Mouse (Mus musculus) thymus, postnatal 14 days (tissue): ENCODE data around the gene Pi4k2a.
"Not testable (repeated sequence)": the region's sequence is repeated elsewhere in the genome, so short reads cannot be mapped to it uniquely, and the experiment has no call there.

Experiments used
- DNase-seq: peaks from one replicate; pipeline ENCODE4 v3.0.0; 2021

Gene Pi4k2a

DNA sequence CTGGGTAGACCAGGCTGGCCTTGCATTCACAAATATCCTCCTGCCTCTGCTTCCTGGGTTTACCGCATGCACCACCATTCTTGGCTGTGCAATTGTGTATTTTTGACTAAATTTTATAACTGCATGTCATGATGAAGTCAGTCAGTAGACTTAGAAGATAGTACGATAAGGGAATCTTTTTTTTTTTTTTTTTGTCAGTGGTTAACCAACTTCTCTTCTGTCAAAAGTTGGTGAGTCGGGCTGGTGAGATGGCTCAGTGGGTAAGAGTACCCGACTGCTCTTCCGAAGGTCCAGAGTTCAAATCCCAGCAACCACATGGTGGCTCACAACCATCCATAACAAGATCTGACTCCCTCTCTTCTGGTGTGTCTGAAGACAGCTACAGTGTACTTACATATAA lies 8.7 kb upstream of the Pi4k2a start:
- not testable (repeated sequence) for DNase-seq

DNA sequence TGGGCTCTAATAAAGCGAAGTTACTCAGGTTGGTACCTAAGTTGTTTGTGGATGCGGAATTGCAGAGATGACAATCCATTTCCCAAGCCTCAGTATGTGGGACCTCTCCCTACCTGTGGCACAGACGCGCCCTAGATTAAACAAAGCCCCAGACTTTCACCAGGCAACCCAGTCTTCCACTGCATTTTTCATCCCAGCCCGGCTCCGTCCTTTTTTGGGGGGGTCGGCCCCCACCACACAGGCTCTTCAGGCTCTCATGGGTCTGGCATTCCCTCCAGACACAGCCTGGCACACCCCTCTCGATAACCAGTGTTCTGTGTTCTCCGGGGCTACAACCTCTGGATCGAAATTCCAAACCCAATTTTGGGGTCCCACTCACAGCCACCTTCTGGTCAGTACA lies 4.6 kb upstream of the Pi4k2a start:
- DNase-seq = no peak

GRCm38 (mm10) chr19:42086166-42086565 lies 4.1 kb upstream of the Pi4k2a start, which contains the start of gene Morn4:
Gene Morn4 (minus strand): TSS chr19:42086357.
- DNase-seq = peak; percentile 28

DNA sequence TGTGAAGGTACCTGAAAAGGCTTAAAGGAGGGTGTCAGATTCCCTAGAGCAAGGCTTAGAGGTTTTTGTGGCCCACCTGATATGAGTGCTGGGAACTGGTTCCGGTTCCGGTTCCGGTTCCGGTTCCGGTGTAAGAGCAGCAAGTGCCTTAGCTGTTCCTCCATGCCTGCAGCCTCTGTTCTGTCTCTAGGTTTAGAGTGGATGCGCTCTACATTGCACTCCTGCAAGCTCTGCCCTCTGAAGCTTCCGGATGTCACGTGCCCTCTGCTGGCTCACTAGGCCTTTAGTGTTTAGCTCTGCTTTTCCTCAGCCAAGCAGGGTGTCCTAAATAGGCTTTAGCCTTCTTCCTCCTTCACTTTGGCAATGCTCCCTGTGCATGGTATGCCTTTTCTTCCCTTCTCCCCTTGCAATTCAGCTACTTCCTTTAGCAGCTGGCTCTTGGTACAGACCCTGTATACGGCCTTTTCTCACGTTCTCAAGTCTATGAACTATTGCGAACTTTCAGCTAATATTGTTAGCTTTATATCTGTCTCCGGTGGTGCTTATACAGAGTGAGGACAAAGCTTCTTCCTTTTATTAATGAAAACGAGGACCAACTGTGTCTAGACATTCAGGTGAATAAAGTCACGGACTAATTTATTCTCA lies 1.0 kb upstream of the Pi4k2a start:
- peak; percentile 84 for DNase-seq

DNA sequence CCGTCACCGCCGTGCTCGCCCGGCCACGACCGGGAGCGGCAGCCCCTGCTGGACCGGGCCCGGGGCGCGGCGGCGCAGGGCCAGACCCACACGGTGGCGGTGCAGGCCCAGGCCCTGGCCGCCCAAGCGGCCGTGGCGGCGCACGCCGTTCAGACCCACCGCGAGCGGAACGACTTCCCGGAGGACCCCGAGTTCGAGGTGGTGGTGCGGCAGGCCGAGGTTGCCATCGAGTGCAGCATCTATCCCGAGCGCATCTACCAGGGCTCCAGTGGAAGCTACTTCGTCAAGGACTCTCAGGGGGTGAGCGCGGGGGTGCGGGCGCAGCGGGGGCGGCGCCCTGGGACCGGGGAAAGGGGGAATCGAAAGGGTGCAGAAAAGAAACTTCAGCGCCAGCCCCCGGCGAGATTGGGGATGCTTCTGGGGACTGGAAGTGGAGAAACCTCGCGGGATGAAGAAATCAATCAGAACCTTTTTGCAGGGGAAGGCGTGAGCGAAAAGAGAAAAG lies 419 bp downstream of the Pi4k2a start:
- peak; percentile 66 for DNase-seq

DNA sequence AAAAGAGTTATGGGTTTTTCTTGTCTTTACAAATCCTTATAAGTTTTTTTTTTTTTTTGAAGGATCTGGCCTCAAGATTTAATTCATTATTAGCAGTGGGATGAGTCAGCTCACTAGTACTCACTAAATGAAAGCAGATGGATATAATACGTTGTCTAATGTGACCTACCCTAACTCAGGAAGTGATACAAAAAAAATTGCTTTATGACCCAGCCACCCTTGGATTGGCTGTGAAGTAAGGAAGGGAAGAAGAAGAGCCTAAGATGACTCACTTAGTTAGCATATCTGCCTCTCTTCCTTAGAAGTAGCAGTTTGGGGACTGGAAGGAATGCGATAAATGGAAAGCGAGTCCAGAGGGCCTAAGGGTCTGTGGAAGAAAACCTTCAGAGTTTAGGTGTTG lies 9.1 kb downstream of the Pi4k2a start:
- no peak for DNase-seq

GRCm38 (mm10) chr19:42104681-42105080 lies 14.4 kb downstream of the Pi4k2a start:
- no peak for DNase-seq

DNA sequence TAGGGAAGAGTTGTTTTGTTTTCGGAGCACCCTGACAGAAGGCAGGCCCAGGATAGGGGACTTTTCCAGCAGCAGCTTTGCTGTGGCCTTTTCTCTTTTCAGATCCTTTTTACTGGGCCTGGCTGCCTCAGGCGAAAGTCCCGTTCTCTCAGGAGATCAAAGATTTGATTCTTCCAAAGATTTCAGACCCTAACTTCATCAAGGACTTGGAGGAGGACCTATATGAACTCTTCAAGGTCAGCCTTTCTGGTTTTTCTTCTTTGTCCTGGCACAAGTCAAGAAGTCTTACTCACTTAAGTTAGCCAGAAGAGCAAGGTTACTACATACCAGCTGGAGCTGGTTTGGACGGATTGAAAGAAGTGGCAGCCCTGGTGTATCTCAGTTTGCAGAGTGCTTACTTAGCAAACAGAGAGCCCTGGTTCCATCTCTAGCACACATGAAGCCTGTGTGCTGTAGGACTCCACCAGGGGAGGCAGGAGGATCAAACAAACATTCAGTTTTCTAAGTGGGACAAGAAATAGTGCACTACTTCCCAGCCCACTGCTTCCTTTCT lies 25.6 kb downstream of the Pi4k2a start:
- no peak for DNase-seq

DNA sequence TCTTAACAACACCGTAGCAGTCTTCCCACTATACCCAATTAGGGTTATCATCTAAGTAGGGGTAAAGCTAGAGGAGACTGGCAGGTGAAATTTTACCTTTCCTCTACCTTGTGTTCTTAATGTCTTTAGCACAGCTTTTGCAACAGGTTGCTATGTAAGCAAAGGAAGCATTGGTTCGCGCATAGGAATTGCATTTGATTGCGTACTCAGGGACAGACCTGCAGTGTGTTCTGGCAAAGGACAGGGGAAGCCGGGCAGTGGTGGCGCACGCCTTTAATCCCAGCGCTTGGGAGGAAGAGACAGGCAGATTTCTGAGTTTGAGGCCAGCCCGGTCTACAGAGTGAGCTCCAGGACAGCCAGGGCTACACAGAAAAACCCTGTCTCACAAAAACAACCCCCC lies 27.9 kb downstream of the Pi4k2a start:
- DNase-seq = no peak

DNA sequence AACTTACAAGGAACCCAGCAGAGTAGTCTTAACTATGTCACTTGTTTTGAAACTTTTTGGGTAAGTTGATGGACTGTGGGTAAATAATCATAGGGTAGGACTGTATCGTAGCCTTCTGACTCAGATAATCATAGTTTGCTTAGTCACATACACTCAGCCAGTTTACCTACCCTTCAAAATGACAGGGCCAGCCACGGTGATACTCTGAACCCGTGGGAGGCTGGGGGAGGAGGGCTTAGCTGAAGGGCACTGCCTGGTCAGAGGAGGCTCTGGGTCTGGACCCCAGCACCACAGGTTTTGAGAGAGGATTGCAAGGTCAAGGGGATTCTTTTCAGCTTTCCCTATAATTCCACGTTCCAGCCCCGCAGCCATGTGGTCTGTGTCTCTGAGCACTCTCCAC lies 28.3 kb downstream of the Pi4k2a start:
- DNase-seq = no peak

GRCm38 (mm10) chr19:42120451-42120850 lies 30.2 kb downstream of the Pi4k2a start:
- DNase-seq = no peak

DNA sequence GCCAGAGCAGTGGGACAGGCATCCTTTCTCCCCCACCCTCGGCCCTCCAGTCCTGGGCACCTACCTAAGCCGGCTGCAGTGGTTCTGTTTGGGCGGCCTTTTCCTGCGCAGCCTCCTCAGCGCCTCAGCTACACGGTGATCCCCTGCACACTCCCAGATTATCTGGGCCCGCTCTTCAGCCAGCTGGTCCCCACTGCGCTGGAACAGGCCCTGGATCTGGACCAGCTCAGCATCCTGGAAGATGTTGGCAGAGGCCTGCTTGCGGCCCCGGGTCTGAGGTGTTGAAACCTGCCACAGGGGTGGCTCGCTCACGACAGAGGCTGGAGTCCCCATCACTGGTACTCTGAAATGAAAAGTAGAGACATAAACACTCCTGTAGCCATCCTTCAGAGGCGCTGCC lies 34.4 kb downstream of the Pi4k2a start:
- no peak for DNase-seq

GRCm38 (mm10) chr19:42125501-42126218 lies 35.4 kb downstream of the Pi4k2a start:
- no peak for DNase-seq

DNA sequence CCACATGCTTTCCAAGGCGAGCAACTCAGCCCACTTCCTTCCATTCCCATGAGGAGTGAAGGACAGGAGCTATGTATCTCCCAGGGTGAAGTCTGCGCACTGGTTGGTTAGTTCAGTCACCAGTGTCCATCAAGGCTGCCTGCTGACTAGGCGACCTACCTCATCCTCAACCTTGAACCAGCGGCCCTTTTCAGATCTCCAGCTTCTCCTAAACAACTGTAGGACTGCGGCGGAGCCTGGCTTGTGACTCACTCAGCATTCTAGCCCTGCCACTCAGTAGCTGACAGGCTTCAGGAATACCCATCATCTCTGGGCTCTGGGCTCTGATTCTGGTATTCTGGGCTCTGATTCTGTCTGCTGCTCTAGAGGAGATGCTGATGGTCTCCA lies 35.9 kb downstream of the Pi4k2a start:
- DNase-seq = no peak

DNA sequence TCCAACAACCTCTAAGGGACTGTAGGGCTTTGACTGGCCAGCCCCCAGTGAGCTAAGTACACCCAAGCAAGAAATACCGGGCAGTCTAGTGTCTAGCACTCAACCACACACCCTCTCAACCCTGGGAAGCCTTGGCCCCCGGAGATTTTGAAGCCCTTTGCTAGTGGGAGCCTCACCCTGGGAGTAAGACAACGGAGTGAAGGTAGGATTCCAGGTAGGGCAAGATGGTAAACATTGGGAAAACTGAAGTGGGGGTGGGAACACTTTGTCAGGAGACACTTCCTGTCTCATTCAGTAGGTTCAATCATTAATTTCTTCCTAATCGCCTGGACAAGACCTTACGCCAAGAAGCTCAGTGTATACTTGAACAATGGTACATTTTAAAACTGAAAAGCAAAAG lies 36.8 kb downstream of the Pi4k2a start:
- DNase-seq = no peak

GRCm38 (mm10) chr19:42128052-42128740 lies 37.9 kb downstream of the Pi4k2a start:
- peak; percentile 33 for DNase-seq

GRCm38 (mm10) chr19:42128787-42129508 lies 38.7 kb downstream of the Pi4k2a start, which contains the start of gene Avpi1:
Gene Avpi1 (minus strand): TSS chr19:42129059.
- DNase-seq = peak; percentile 97

- no peak for DNase-seq
Measured at GRCm38 (mm10) chr19:42129509-42130293, 39.4 kb downstream of the Pi4k2a start.

- no peak for DNase-seq
Measured at GRCm38 (mm10) chr19:42130294-42130606, 40.0 kb downstream of the Pi4k2a start.

- DNase-seq = no peak
Measured at GRCm38 (mm10) chr19:42131101-42131500, 40.8 kb downstream of the Pi4k2a start.

- no peak for DNase-seq
Measured at GRCm38 (mm10) chr19:42135070-42135469, 44.8 kb downstream of the Pi4k2a start.

GRCm38 (mm10) chr19:42136126-42136525 lies 45.9 kb downstream of the Pi4k2a start:
- no peak for DNase-seq
